Mouse (Mus musculus): ENCODE measurements around the gene Bola3.

DNA sequence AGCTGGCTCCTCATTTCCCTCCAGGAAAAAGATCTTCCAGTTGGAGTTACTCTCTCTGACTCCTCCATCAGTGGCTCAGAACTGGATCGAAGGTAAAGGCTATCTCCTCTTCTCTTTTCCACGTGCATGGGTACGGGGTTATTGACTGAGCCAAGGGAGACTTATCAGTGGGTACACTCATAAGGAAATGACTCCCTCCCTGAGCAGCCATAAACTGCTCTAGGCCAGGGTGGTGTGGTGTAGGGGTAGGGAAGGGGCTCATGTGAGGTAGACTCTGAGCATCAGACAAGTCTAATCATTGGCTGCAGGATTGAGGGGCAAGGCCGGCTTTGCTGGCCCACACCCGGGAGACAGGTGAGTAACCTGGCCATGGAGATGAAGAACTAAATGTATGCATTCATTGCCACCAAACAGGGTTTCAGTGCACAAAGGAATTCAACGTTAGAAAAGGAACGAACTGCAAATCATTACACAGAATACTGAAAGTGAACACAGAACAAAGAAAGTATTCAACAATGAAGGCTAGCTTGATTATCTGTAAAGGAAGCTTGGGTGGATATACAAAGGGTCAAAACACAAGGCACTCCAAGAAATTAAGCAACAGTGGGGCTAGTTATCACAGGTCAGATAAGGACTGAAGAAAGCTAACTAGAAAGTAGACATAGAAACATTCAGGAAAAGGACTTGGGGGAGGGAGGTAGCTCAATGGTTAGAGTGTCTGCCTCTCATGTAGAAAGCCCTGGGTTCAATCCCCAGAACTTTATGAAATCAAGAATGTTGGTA, 48.3 kb upstream of the Bola3 start:
- no peak for TF ChIP-seq CTCF (IDR thresholded peaks at IDR 0.05; ENCODE audit: extremely low read depth, insufficient read depth, low read length)
- TF ChIP-seq POLR2A (IDR thresholded peaks at IDR 0.05; ENCODE audit: extremely low read depth, insufficient read depth, low read length) = no peak
